Mouse (Mus musculus): ENCODE data around the gene Sema4c. TPM values are rescaled to one million over a fixed set of nuclear protein-coding genes. Genes with fewer than 3 reads are reported as not detected.

Sema4c gene
- polyA plus RNA-seq, 1 experiment from 2014 or later: 11.7 TPM

GRCm38 (mm10) chr1:36573524-36573923, 15.4 kb upstream of the Sema4c start:
- H3K27ac ChIP-seq (ENCODE audit: low read length): no peak overlapping the region
- H3K4me3 ChIP-seq (ENCODE audit: low read depth, low read length): no peak overlapping the region
- TF ChIP-seq CTCF (IDR thresholded peaks at IDR 0.05): no peak
- TF ChIP-seq EP300 (IDR thresholded peaks at IDR 0.05): no peak
- no peak overlapping the region for H3K4me2 ChIP-seq (replicated peaks; ENCODE audit: low read depth, low read length)
- WGBS: 60% methylated on average over 8 of the region's 8 CpGs
- peaks cover 25% of the 10 kb centered on the region; the same call in 1 of the 2 replicates for H3K4me1 ChIP-seq (ENCODE audit: insufficient read depth, low read depth, low read length)
- H3K9ac ChIP-seq (replicated peaks; ENCODE audit: low read depth): no peak overlapping the region
- peak; percentile 65 for DNase-seq (ENCODE audit: low spot score)
- H3K36me3 ChIP-seq (ENCODE audit: insufficient read depth, low read length): no peaks in the 10 kb centered on the region
- no peaks in the 10 kb centered on the region for H3K27me3 ChIP-seq (replicated peaks; ENCODE audit: insufficient read depth, low read length)
- no peaks in the 10 kb centered on the region for H3K9me3 ChIP-seq (ENCODE audit: low read length)
- ATAC-seq: peak; percentile 19; the same call in 1 of the 2 replicates

GRCm38 (mm10) chr1:36572709-36573108, 14.6 kb upstream of the Sema4c start:
- no peak for TF ChIP-seq CTCF (IDR thresholded peaks at IDR 0.05)
- TF ChIP-seq EP300 (IDR thresholded peaks at IDR 0.05): 0 out of 2 replicates have a peak, but pooled peaks have one; percentile 30
- Histone ChIP-seq H3K9me3 (ENCODE audit: low read length) (no peaks in the 10 kb centered on the region), H3K4me2 (replicated peaks; ENCODE audit: low read depth, low read length) (no peak overlapping the region), H3K9ac (replicated peaks; ENCODE audit: low read depth) (no peak overlapping the region), H3K4me3 (ENCODE audit: low read depth, low read length) (no peak overlapping the region), H3K27me3 (replicated peaks; ENCODE audit: insufficient read depth, low read length) (no peaks in the 10 kb centered on the region), H3K4me1 (ENCODE audit: insufficient read depth, low read depth, low read length) (peaks cover 25% of the 10 kb centered on the region; the same call in 1 of the 2 replicates), H3K27ac (ENCODE audit: low read length) (peak overlapping the region; percentile 69), H3K36me3 (ENCODE audit: insufficient read depth, low read length) (no peaks in the 10 kb centered on the region)
- ATAC-seq (no peak; the same call in 1 of the 2 replicates), DNase-seq (ENCODE audit: low spot score) (no peak)
- WGBS: 57% methylated on average over 1 of the region's 1 CpGs

GRCm38 (mm10) chr1:36572140-36572700, 14.1 kb upstream of the Sema4c start:
- no peak overlapping the region for H3K4me3 ChIP-seq (ENCODE audit: low read depth, low read length)
- H3K36me3 ChIP-seq (ENCODE audit: insufficient read depth, low read length): no peaks in the 10 kb centered on the region
- TF ChIP-seq EP300 (IDR thresholded peaks at IDR 0.05): no peak
- TF ChIP-seq CTCF (IDR thresholded peaks at IDR 0.05): no peak
- DNase-seq (ENCODE audit: low spot score) (no peak), ATAC-seq (peak; percentile 38)
- 27% methylated on average over 2 of the region's 2 CpGs for WGBS
- no peak overlapping the region for H3K9ac ChIP-seq (replicated peaks; ENCODE audit: low read depth)
- no peaks in the 10 kb centered on the region for H3K27me3 ChIP-seq (replicated peaks; ENCODE audit: insufficient read depth, low read length)
- no peak overlapping the region for H3K4me2 ChIP-seq (replicated peaks; ENCODE audit: low read depth, low read length)
- no peaks in the 10 kb centered on the region for H3K9me3 ChIP-seq (ENCODE audit: low read length)
- peaks cover 25% of the 10 kb centered on the region; the same call in 1 of the 2 replicates for H3K4me1 ChIP-seq (ENCODE audit: insufficient read depth, low read depth, low read length)
- H3K27ac ChIP-seq (ENCODE audit: low read length): peak overlapping the region; percentile 69

GRCm38 (mm10) chr1:36571627-36572026, 13.5 kb upstream of the Sema4c start:
- H3K4me3 ChIP-seq (ENCODE audit: low read depth, low read length): no peak overlapping the region
- no peaks in the 10 kb centered on the region for H3K9me3 ChIP-seq (ENCODE audit: low read length)
- peak overlapping the region; percentile 69 for H3K27ac ChIP-seq (ENCODE audit: low read length)
- no peaks in the 10 kb centered on the region for H3K27me3 ChIP-seq (replicated peaks; ENCODE audit: insufficient read depth, low read length)
- H3K9ac ChIP-seq (replicated peaks; ENCODE audit: low read depth): no peak overlapping the region
- H3K4me2 ChIP-seq (replicated peaks; ENCODE audit: low read depth, low read length): no peak overlapping the region
- peak; percentile 84 for DNase-seq (ENCODE audit: low spot score)
- TF ChIP-seq CTCF (IDR thresholded peaks at IDR 0.05): no peak
- TF ChIP-seq EP300 (IDR thresholded peaks at IDR 0.05): peak; percentile 88
- H3K4me1 ChIP-seq (ENCODE audit: insufficient read depth, low read depth, low read length): peaks cover 25% of the 10 kb centered on the region; the same call in 1 of the 2 replicates
- 37% methylated on average over 6 of the region's 6 CpGs for WGBS
- H3K36me3 ChIP-seq (ENCODE audit: insufficient read depth, low read length): no peaks in the 10 kb centered on the region
- ATAC-seq: peak; percentile 82

GRCm38 (mm10) chr1:36570320-36570719, 12.2 kb upstream of the Sema4c start:
- no peaks in the 10 kb centered on the region for H3K36me3 ChIP-seq (ENCODE audit: insufficient read depth, low read length)
- ATAC-seq (no peak), DNase-seq (ENCODE audit: low spot score) (no peak)
- H3K27me3 ChIP-seq (replicated peaks; ENCODE audit: insufficient read depth, low read length): no peaks in the 10 kb centered on the region
- WGBS: 72% methylated on average over 5 of the region's 5 CpGs
- peaks cover 22% of the 10 kb centered on the region; the same call in 1 of the 2 replicates for H3K4me1 ChIP-seq (ENCODE audit: insufficient read depth, low read depth, low read length)
- H3K9ac ChIP-seq (replicated peaks; ENCODE audit: low read depth): no peak overlapping the region
- TF ChIP-seq EP300 (IDR thresholded peaks at IDR 0.05) (no peak), CTCF (IDR thresholded peaks at IDR 0.05) (no peak)
- H3K27ac ChIP-seq (ENCODE audit: low read length): peak overlapping the region; percentile 69
- H3K4me3 ChIP-seq (ENCODE audit: low read depth, low read length): no peak overlapping the region
- H3K4me2 ChIP-seq (replicated peaks; ENCODE audit: low read depth, low read length): no peak overlapping the region
- H3K9me3 ChIP-seq (ENCODE audit: low read length): no peaks in the 10 kb centered on the region

GRCm38 (mm10) chr1:36569694-36570276, 11.6 kb upstream of the Sema4c start:
- H3K9ac ChIP-seq (replicated peaks; ENCODE audit: low read depth): no peak overlapping the region
- no peaks in the 10 kb centered on the region for H3K27me3 ChIP-seq (replicated peaks; ENCODE audit: insufficient read depth, low read length)
- TF ChIP-seq CTCF (IDR thresholded peaks at IDR 0.05): no peak
- TF ChIP-seq EP300 (IDR thresholded peaks at IDR 0.05): no peak
- no peaks in the 10 kb centered on the region for H3K9me3 ChIP-seq (ENCODE audit: low read length)
- H3K4me3 ChIP-seq (ENCODE audit: low read depth, low read length): no peak overlapping the region
- H3K4me1 ChIP-seq (ENCODE audit: insufficient read depth, low read depth, low read length): peaks cover 21% of the 10 kb centered on the region; the same call in 1 of the 2 replicates
- H3K4me2 ChIP-seq (replicated peaks; ENCODE audit: low read depth, low read length): no peak overlapping the region
- no peaks in the 10 kb centered on the region for H3K36me3 ChIP-seq (ENCODE audit: insufficient read depth, low read length)
- peak overlapping the region; percentile 69 for H3K27ac ChIP-seq (ENCODE audit: low read length)
- no peak for ATAC-seq
- DNase-seq (ENCODE audit: low spot score): peak; percentile 31
- WGBS: 30% methylated on average over 7 of the region's 7 CpGs
